Mouse (Mus musculus) kidney, postnatal 0 days (tissue): ENCODE measurements at regions not wholly inside any gene's neighbourhood (a gene's known extent, or its start where the extent isn't known, plus 50 kb on each side); places are given as distances from the start of the nearest gene placed in this dataset.

Source experiments
- ATAC-seq: fragments of 200-750 bp; cut with Nextera tagmentation; replicated peaks from 2 replicates; pipeline ENCODE4 v1.8.0; 2017; ENCODE audit warnings: low read depth, moderate number of reproducible peaks, moderate TSS enrichment, moderate library complexity; ENCODE audit not compliant: low FRiP score
- DNase-seq: peaks from one replicate; pipeline ENCODE4 v3.0.0-alpha.2; 2016; ENCODE audit warnings: low spot score
- H3K27ac ChIP-seq: fragments of 300-500 bp; sonication (generic); 2 replicates; pipeline ENCODE4 v1.5.1; 2014; ENCODE audit warnings: mild to moderate bottlenecking
- H3K27me3 ChIP-seq: fragments of 300-500 bp; sonication (generic); 2 replicates; pipeline ENCODE4 v1.6.1; 2014; ENCODE audit warnings: low read length, mixed read lengths; ENCODE audit not compliant: insufficient read depth
- H3K36me3 ChIP-seq: fragments of 300-500 bp; sonication (generic); 2 replicates; pipeline ENCODE4 v1.6.1; 2014; ENCODE audit warnings: low read length, mixed read lengths; ENCODE audit not compliant: insufficient read depth
- H3K4me1 ChIP-seq: fragments of 300-500 bp; sonication (generic); replicated peaks from 2 replicates; pipeline ENCODE4 v1.6.1; 2014; ENCODE audit warnings: antibody characterized with exemption, low read length, mixed read lengths; ENCODE audit not compliant: insufficient read depth
- H3K4me2 ChIP-seq: fragments of 300-500 bp; sonication (generic); 2 replicates; pipeline ENCODE4 v1.6.1; 2014; ENCODE audit warnings: mild to moderate bottlenecking, low read length, moderate library complexity, mixed read lengths
- H3K4me3 ChIP-seq: fragments of 300-500 bp; sonication (generic); replicated peaks from 2 replicates; pipeline ENCODE4 v1.5.1; 2014; ENCODE audit warnings: low read depth, low read length
- H3K9ac ChIP-seq: fragments of 300-500 bp; sonication (generic); 2 replicates; pipeline ENCODE4 v1.6.1; 2014; ENCODE audit warnings: low read depth, low read length
- H3K9me3 ChIP-seq: fragments of 300-500 bp; sonication (generic); replicated peaks from 2 replicates; pipeline ENCODE4 v1.6.1; 2016; ENCODE audit warnings: low read length, inconsistent platforms, mixed read lengths
- CTCF ChIP-seq: IDR thresholded peaks from 2 replicates; pipeline ENCODE4 v1.5.1; 2016; ENCODE audit warnings: antibody characterized with exemption, low read depth, mild to moderate bottlenecking, moderate library complexity
- WGBS: fragments of 180-500 bp; shearing (Covaris S2); extraction: QIAGEN DNeasy Blood & Tissue Kit; methylation state at CpG from one replicate; pipeline ENCODE4 v1.1.7; 2014; 5-methylcytosine and 5-hydroxymethylcytosine counted together

- H3K27me3 ChIP-seq: no peaks in the 10 kb centered on the region
- H3K9me3 ChIP-seq: no peaks in the 10 kb centered on the region
- H3K36me3 ChIP-seq: no peaks in the 10 kb centered on the region
- no peak for DNase-seq
- H3K9ac ChIP-seq: no peak overlapping the region
- H3K4me2 ChIP-seq: no peak overlapping the region
- H3K4me3 ChIP-seq: no peak overlapping the region
- no peak for ATAC-seq
- H3K27ac ChIP-seq: no peak overlapping the region
- TF ChIP-seq CTCF: no peak
- 74% methylated on average over 2 of the region's 2 CpGs for WGBS
- H3K4me1 ChIP-seq: no peaks in the 10 kb centered on the region
Measured at GRCm38 (mm10) chr12:49969546-49969945, 584.6 kb downstream of the Gm43517 start.

DNA sequence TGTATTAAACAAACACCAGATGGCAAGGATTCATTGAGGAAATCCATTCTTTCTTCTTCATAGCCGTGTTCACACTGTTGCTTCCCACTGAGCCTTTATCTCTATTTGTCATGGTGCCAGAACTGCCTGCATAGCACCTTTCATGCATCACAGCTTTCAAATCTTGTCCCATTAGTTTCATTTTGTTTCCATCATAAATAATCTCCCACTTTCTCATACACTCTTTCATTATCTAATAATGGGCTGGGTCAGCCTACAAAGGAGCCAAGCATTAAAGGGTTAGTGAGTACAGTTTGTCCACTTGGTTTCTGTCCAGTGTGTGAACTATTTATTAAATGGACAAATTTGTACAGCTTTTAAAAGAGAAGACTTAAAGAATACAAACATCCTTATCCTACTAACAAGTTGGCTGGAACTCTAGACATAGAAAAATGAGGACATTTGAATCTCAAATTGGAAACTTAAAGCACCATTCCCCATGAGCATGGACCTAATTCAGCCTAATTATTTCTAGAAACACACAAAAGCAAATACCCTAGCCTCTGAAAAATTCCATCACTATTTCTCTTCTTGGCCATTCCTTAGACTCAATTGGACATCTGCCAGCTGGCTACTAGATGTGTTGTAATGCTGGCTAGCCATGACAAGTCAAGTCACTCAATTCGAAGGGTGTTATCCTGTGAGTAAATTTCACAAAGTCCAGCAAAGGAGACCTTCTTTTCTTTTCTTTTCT lies 589.8 kb downstream of the Gm43517 start:
- Histone ChIP-seq H3K9me3 (no peaks in the 10 kb centered on the region), H3K4me3 (no peak overlapping the region), H3K27me3 (no peaks in the 10 kb centered on the region), H3K4me1 (no peaks in the 10 kb centered on the region), H3K36me3 (no peaks in the 10 kb centered on the region), H3K4me2 (no peak overlapping the region), H3K9ac (no peak overlapping the region), H3K27ac (no peak overlapping the region)
- no peak for TF ChIP-seq CTCF
- ATAC-seq (no peak), DNase-seq (no peak)
- WGBS: 65% methylated on average over 2 of the region's 2 CpGs

DNA sequence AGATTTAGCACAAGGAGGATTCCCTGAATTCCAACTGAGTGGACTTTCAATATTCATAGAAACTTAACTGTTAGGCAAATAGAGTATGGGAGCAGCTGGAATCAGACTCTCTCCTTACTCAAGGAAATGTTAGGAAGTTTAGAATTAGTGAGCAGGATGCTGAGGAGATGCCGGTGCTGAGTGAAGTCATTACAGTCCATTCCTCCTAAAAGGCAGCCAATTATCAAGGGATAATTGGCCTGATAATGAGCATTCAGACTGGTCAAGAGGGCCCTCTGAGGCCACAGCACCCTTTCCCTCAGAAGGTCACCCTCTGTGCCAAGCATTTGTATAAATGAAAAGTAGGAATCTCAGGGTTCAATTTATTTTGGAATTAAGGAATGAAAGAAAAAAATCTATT lies 590.6 kb downstream of the Gm43517 start:
- 66% methylated on average over 1 of the region's 1 CpGs for WGBS
- H3K9ac ChIP-seq: no peak overlapping the region
- ATAC-seq (no peak), DNase-seq (no peak)
- no peak overlapping the region for H3K4me3 ChIP-seq
- TF ChIP-seq CTCF: no peak
- H3K4me1 ChIP-seq: no peaks in the 10 kb centered on the region
- no peaks in the 10 kb centered on the region for H3K36me3 ChIP-seq
- no peaks in the 10 kb centered on the region for H3K27me3 ChIP-seq
- no peak overlapping the region for H3K4me2 ChIP-seq
- no peaks in the 10 kb centered on the region for H3K9me3 ChIP-seq
- H3K27ac ChIP-seq: no peak overlapping the region

GRCm38 (mm10) chr12:49992501-49993079 lies 607.6 kb downstream of the Gm43517 start:
- Histone ChIP-seq H3K4me3 (no peak overlapping the region), H3K4me2 (no peak overlapping the region), H3K4me1 (no peaks in the 10 kb centered on the region), H3K9ac (no peak overlapping the region), H3K27me3 (no peaks in the 10 kb centered on the region), H3K36me3 (no peaks in the 10 kb centered on the region), H3K27ac (no peak overlapping the region), H3K9me3 (no peaks in the 10 kb centered on the region)
- no peak for ATAC-seq
- no peak for TF ChIP-seq CTCF
- WGBS: 43% methylated on average over 7 of the region's 7 CpGs
- peak; percentile 1 for DNase-seq

- Histone ChIP-seq H3K4me2 (no peak overlapping the region), H3K4me3 (no peak overlapping the region), H3K27me3 (no peaks in the 10 kb centered on the region), H3K27ac (no peak overlapping the region), H3K4me1 (no peaks in the 10 kb centered on the region), H3K9ac (no peak overlapping the region), H3K9me3 (no peaks in the 10 kb centered on the region), H3K36me3 (no peaks in the 10 kb centered on the region)
- ATAC-seq (no peak), DNase-seq (peak; percentile 1)
- WGBS: 64% methylated on average over 3 of the region's 3 CpGs
- no peak for TF ChIP-seq CTCF
Measured at GRCm38 (mm10) chr12:50038808-50039374, 610.0 kb downstream of the Prkd1 start.

DNA sequence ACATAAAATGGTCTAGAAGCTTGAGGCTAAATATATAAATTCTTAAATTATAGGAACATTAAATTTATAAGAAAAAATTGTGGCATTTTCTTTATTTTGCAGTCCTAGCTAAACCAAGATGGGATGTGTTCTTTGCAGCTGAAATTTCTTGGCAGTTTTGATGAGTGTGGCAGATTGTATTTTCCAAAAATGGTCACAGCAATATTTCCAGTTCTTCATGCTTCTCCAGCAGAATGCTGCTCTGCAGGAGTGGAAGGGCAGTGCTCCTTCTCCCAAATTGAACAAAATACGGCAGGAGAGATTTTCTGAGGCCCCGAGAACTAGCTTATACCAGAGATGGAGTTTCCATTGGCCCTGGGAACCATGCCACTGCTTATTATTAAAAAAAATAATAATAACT lies 587.6 kb downstream of the Prkd1 start:
- H3K9ac ChIP-seq: no peak overlapping the region
- ATAC-seq: no peak
- H3K9me3 ChIP-seq: no peaks in the 10 kb centered on the region
- no peak for DNase-seq
- no peaks in the 10 kb centered on the region for H3K27me3 ChIP-seq
- WGBS: 90% methylated on average over 2 of the region's 2 CpGs
- no peak overlapping the region for H3K4me3 ChIP-seq
- H3K27ac ChIP-seq: no peak overlapping the region
- H3K36me3 ChIP-seq: no peaks in the 10 kb centered on the region
- no peak overlapping the region for H3K4me2 ChIP-seq
- TF ChIP-seq CTCF: no peak
- H3K4me1 ChIP-seq: no peaks in the 10 kb centered on the region
